Mouse (Mus musculus): ENCODE data around the gene 1600014C10Rik.

DNA sequence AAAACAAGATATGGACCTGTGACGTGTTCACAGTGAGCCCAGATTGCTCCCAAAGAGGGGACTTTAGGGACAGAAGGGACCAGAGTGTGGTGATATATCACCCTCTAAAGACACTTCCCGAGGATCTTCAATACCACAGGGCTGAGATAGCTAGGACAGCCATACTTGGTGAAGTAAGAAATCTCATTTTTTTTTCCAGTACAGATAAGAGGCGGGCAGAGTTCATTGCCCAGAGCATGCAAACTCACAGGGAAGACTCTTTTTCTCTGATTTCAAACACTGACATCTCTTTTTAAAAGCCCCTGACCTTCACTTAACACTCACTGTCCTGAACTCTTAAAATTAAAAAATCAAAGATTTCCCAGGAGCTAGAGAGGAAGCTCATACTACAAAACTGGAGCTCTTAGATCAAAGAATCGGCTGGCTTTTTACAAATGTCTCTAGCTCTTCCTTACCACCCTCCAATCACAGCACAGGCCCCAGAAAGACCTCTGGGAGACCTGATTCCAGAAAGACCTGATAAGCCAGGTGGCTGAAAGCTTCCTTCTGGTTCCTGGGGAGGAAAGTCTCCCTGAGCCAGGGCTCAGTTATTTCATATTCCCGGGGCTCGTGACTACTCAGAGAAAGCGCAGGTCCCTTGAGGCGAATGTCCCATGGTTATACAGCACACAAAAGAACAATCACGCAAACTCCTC lies 24.1 kb upstream of the 1600014C10Rik start:
- TF ChIP-seq CTCF (IDR thresholded peaks at IDR 0.05; ENCODE audit: control insufficient read depth, insufficient read depth, insufficient read length) (no peak), USF1 (IDR thresholded peaks at IDR 0.05; ENCODE audit: low read depth) (no peak), MAX (IDR thresholded peaks at IDR 0.05) (no peak), CEBPB (IDR thresholded peaks at IDR 0.05; ENCODE audit: low read depth) (no peak), FOSL1 (IDR thresholded peaks at IDR 0.05; ENCODE audit: insufficient read depth, low read length, poor library complexity, severe bottlenecking) (no peak)

Measured in C2C12 (cell line).